Mouse (Mus musculus) hindbrain, postnatal 0 days (tissue): ENCODE measurements around the gene Srebf2. TPM values are rescaled to one million over a fixed set of nuclear protein-coding genes. Genes with fewer than 3 reads are reported as not detected.
A peak's percentile ranks its signal among the peaks of the same experiment; 100 is the strongest.

Source experiments
- ATAC-seq: fragments of 200-750 bp; cut with Nextera tagmentation; 2 replicates; pipeline ENCODE4 v1.8.0; 2017; ENCODE audit warnings: mild to moderate bottlenecking, moderate TSS enrichment, moderate library complexity
- DNase-seq: peaks from one replicate; pipeline ENCODE4 v3.0.0-alpha.2; 2015; ENCODE audit warnings: low spot score
- H3K27ac ChIP-seq: fragments of 300-500 bp; sonication (generic); 2 replicates; pipeline ENCODE4 v1.5.1; 2014; ENCODE audit warnings: mild to moderate bottlenecking
- H3K27me3 ChIP-seq: fragments of 300-500 bp; sonication (generic); 2 replicates; pipeline ENCODE4 v1.6.1; 2014; ENCODE audit warnings: low read length, mixed read lengths; ENCODE audit not compliant: insufficient read depth
- H3K36me3 ChIP-seq: fragments of 300-500 bp; sonication (generic); 2 replicates; pipeline ENCODE4 v1.6.1; 2014; ENCODE audit warnings: low read length, mixed read lengths; ENCODE audit not compliant: insufficient read depth
- H3K4me1 ChIP-seq: fragments of 300-500 bp; sonication (generic); 2 replicates; pipeline ENCODE4 v1.6.1; 2014; ENCODE audit warnings: antibody characterized with exemption, low read length, mixed read lengths; ENCODE audit not compliant: insufficient read depth
- H3K4me2 ChIP-seq: fragments of 300-500 bp; sonication (generic); 2 replicates; pipeline ENCODE4 v1.6.1; 2014; ENCODE audit warnings: low read depth, mild to moderate bottlenecking, low read length, moderate library complexity, mixed read lengths
- H3K4me3 ChIP-seq: fragments of 300-500 bp; sonication (generic); 2 replicates; pipeline ENCODE4 v1.5.1; 2014; ENCODE audit warnings: low read length
- H3K9ac ChIP-seq: fragments of 300-500 bp; sonication (generic); replicated peaks from 2 replicates; pipeline ENCODE4 v1.6.1; 2014; ENCODE audit warnings: mild to moderate bottlenecking, low read length, moderate library complexity, mixed read lengths
- H3K9me3 ChIP-seq: fragments of 300-500 bp; sonication (generic); 2 replicates; pipeline ENCODE4 v1.6.1; 2016; ENCODE audit warnings: low read length, mixed read lengths
- CTCF ChIP-seq: IDR thresholded peaks from 2 replicates; pipeline ENCODE4 v1.5.1; 2016; ENCODE audit warnings: antibody characterized with exemption, control low read depth, low read depth
- WGBS: fragments of 180-500 bp; shearing (Covaris S2); extraction: QIAGEN DNeasy Blood & Tissue Kit; methylation state at CpG from one replicate; pipeline ENCODE4 v1.1.7; 2014; 5-methylcytosine and 5-hydroxymethylcytosine counted together
- polyA plus RNA-seq: library from polyadenylated mRNA; unstranded; fragments of >200 nt; fragmentation: Nextera tagmentation; extraction: Ambion mirVana; gene quantifications from 2 replicates; pipeline ENCODE4 v1.2.1, GENCODE M21; 2015
- total RNA-seq: library from RNA; depleted of rRNA; stranded (reverse); fragments of >200 nt; gene quantifications from 2 replicates; pipeline ENCODE4 v1.2.3, GENCODE M21; 2014

Srebf2 gene
- total and polyA plus RNA-seq, 2 experiments from 2014 or later = 145 to 256 TPM

DNA sequence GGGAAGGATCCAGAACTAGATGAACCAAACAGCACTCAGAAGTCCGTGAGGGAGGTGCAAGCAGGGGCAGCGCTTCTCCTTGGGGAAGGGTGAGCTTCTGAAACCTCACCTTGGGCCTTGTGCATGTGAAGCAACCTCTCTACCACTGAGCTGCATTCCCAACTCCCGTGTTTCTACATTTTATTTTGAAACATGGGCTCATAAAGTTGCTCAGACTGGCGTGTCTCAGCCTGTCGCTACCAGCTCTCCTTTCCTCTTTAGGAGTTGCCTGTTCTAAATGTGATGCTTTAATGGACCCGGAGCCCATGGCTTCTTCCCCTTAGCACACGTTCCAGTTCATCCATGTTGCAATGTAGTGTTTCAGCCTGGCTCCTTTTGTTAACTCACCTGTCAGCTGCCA lies 5.5 kb downstream of the Srebf2 start:
- H3K4me3 ChIP-seq = no peak overlapping the region
- no peak overlapping the region; the same call in 1 of the 2 replicates for H3K27ac ChIP-seq
- 86% methylated on average over 7 of the region's 7 CpGs for WGBS
- H3K9me3 ChIP-seq = no peaks in the 10 kb centered on the region
- no peak overlapping the region for H3K9ac ChIP-seq
- DNase-seq (no peak), ATAC-seq (no peak)
- peaks cover 18% of the 10 kb centered on the region for H3K4me1 ChIP-seq
- H3K27me3 ChIP-seq = no peaks in the 10 kb centered on the region
- TF ChIP-seq CTCF = no peak
- no peaks in the 10 kb centered on the region for H3K36me3 ChIP-seq
- no peak overlapping the region for H3K4me2 ChIP-seq

DNA sequence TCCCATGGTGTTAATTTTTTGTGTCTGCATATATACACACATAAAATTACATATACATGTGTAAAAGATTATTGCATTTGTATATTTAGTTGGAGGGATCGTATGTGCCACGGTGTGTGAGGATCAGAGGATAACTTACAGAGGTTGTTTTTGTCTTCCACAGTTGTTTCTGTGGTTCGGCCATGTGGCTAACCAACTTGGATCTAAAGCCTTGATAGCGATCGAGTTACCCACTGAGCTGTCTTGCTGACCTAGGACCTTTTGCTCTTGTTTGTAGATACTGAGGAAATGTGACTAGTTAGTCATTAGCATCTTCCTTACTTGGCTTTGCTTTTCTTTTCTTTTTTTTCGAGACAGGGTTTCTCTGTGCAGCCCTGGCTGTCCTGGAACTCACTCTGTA lies 9.3 kb downstream of the Srebf2 start:
- Histone ChIP-seq H3K27me3 (no peaks in the 10 kb centered on the region), H3K4me2 (no peak overlapping the region), H3K4me3 (no peak overlapping the region), H3K36me3 (no peaks in the 10 kb centered on the region), H3K4me1 (peaks cover 7% of the 10 kb centered on the region; the same call in 1 of the 2 replicates), H3K9me3 (no peaks in the 10 kb centered on the region), H3K9ac (no peak overlapping the region), H3K27ac (no peak overlapping the region)
- 94% methylated on average over 6 of the region's 6 CpGs for WGBS
- TF ChIP-seq CTCF = no peak
- DNase-seq (no peak), ATAC-seq (no peak)

DNA sequence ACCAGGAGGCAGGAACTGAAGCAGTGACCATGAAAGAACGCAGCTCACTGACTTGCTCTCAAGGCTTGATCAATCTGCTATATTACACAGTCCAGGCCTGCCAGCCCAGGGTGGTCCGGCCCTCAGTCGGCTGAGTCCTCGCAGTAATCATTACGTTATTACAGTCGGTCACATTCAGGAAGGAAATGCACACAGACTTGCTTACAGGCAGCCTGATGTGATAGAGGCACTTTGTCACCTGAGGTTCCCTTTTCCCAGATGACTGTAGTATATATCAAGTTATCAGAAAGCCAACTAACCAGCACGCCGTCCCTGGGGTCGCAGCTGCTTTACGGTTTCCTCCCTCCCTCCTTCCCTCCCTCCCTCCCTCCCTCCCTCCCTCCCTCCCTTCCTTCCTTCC lies 9.9 kb downstream of the Srebf2 start:
- H3K9ac ChIP-seq = no peak overlapping the region
- no peak overlapping the region for H3K4me2 ChIP-seq
- no peaks in the 10 kb centered on the region for H3K9me3 ChIP-seq
- TF ChIP-seq CTCF = no peak
- WGBS = 77% methylated on average over 10 of the region's 10 CpGs
- peaks cover 9% of the 10 kb centered on the region; the same call in 1 of the 2 replicates for H3K4me1 ChIP-seq
- H3K36me3 ChIP-seq = no peaks in the 10 kb centered on the region
- no peak for ATAC-seq
- no peak overlapping the region for H3K27ac ChIP-seq
- no peaks in the 10 kb centered on the region for H3K27me3 ChIP-seq
- no peak overlapping the region for H3K4me3 ChIP-seq
- no peak for DNase-seq

DNA sequence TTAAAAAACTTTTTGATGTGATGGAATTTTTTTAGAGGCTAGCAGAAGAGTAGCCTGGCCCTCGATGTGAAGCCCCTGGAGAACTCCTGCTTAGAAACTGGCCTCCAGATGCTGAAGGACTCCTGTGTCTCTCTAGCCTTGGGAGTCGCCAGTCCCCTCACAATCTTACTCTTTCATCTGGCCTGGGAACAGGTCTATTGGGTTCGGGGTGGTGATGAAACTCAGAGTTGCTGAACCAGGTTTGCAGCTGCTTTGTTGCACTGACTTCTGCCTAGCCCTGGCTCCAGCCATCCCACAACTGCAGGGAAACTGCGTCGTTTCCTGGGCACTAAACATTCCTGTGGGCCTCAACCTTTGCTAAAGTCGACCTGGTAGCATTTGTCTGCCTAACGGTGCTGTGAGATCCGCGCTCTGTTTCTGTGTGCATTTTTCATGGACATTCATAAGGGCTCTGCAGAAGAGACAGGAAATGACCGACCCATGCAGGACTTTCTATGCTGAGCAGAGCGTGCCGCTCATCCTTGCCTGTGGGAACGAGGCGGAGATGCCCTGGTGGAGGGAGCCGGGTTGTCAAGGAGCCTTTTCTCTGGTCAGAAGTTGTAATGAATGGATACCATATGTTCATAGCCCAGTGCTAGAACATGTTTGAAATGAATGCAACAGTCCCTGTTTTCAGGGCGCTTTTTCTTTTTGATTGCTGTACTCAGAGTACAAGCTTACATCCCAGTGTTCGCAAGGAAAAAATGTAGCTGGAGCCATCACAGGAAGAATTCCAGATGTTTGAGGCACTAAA lies 11.5 kb downstream of the Srebf2 start:
- peaks cover 4% of the 10 kb centered on the region; the same call in 1 of the 2 replicates for H3K4me1 ChIP-seq
- 63% methylated on average over 17 of the region's 17 CpGs for WGBS
- ATAC-seq = no peak
- 0 out of 2 replicates have a peak, but pooled peaks have one; percentile 6 for TF ChIP-seq CTCF
- no peak overlapping the region for H3K27ac ChIP-seq
- H3K9me3 ChIP-seq = no peaks in the 10 kb centered on the region
- DNase-seq = no peak
- H3K36me3 ChIP-seq = no peaks in the 10 kb centered on the region
- no peak overlapping the region for H3K4me3 ChIP-seq
- no peaks in the 10 kb centered on the region for H3K27me3 ChIP-seq
- no peak overlapping the region for H3K4me2 ChIP-seq
- no peak overlapping the region for H3K9ac ChIP-seq

DNA sequence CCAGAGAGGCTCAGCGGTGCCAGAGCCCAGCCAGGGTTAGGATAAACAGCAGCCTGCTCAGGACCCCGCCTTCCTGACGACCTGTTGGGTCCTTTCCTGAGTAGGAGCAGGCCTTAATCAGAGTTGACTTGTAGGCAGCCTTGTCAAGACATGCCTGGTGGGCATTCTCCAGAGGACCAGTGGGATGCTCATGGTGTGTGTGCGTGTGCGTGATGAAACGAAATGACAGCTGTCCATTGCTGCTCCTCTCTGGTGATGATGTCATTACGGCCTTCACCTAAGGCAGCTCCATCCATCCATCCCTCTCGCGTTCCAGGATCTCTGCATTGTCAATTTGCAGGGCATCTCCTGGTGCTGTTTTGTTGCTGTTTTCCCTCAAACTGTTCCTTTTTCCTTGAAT lies 12.5 kb downstream of the Srebf2 start:
- Histone ChIP-seq H3K4me3 (no peak overlapping the region), H3K4me2 (no peak overlapping the region), H3K9me3 (no peaks in the 10 kb centered on the region), H3K9ac (no peak overlapping the region), H3K4me1 (peaks cover 4% of the 10 kb centered on the region; the same call in 1 of the 2 replicates), H3K36me3 (no peaks in the 10 kb centered on the region), H3K27ac (no peak overlapping the region), H3K27me3 (no peaks in the 10 kb centered on the region)
- TF ChIP-seq CTCF = no peak
- WGBS = 79% methylated on average over 9 of the region's 9 CpGs
- DNase-seq (no peak), ATAC-seq (no peak)

DNA sequence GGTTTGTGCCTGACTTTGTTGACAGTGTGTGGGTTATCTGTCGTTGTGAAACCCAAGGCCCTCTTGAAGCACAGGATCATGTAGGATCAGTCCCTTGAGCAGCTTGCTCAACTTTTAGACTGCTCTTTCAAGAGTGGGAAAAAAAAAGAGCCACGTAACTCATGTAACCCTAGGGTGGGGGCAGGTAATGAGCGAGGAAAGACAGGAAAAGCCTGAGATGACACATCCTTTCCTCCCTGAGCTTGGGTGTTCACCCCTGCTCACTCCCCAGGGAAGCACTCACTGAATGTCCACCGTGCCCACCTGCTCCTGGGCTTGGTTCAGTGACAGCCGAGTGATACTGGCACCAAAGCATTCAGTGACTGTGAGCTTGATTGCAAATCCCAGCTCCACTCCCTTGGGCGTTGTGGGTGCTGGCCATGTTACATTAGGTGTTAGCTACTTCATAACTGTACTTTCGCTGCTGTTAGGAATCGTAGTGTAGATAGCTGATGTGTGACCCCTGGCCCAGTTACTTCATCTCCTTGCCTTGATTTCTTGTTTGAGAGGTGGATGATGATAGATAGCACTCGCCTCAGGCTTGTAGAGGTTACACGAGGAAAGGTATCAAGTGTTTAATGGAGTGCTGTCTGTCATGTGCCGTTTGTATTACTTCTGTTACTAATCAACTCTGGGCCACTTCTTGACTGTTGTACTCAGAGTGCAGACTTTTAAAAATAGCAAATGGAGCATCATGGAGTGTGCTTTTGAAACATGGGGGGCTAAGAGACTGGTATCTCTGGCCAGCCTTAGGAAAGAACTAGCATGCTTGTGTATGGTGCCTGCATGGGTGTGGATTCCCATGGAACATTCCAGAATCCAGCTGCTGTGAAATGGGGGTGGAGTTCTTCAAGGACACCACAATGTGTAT lies 14.0 kb downstream of the Srebf2 start:
- no peaks in the 10 kb centered on the region for H3K27me3 ChIP-seq
- TF ChIP-seq CTCF = no peak
- peak overlapping the region; percentile 11; the same call in 1 of the 2 replicates for H3K27ac ChIP-seq
- no peak overlapping the region for H3K4me3 ChIP-seq
- H3K4me2 ChIP-seq = no peak overlapping the region
- H3K4me1 ChIP-seq = peaks cover 8% of the 10 kb centered on the region; the same call in 1 of the 2 replicates
- DNase-seq (no peak), ATAC-seq (no peak)
- no peaks in the 10 kb centered on the region for H3K36me3 ChIP-seq
- H3K9me3 ChIP-seq = no peaks in the 10 kb centered on the region
- no peak overlapping the region for H3K9ac ChIP-seq
- WGBS = 77% methylated on average over 11 of the region's 11 CpGs
